Comparison of ENCODE assay signal across 9 mouse cellular contexts in the genomic region with DNA sequence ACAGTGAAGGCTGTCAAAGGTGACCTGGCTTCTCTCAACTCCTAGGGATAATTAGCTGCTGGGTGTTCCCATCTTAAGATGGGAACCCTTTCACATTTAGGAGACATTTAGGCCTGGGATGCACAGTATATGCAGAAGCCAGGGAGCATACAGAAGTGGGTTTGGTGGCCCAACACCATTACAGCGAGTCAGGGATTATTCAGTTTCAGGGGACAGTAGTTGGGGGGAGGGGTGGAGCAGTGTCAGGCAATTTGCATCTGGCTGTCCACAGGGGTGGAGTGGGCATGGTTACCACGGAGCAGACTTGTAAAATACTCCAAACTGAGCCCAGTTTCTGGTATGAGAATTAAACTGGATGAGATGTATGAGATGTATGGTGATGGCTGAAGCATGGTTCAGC. TPM values are rescaled to one million over a fixed set of nuclear protein-coding genes. Genes with fewer than 3 reads are reported as not detected.
DNase-seq lines count a peak whose midpoint lies in the region; ATAC-seq and TF ChIP-seq lines count a peak whose summit lies in the region.
"Had no signal": no experiment of that assay in that cellular context is flagged by ENCODE, and none has a peak within 500 bp of the region (broad histone marks: within the 10 kb centered on the region; RNA-seq: fewer than 3 reads in every experiment).

No protein-coding gene starts in this region.

- peaks cover 60% of the 10 kb centered on the region for H3K36me3 ChIP-seq in heart, embryonic 15.5 days
- H3K36me3 ChIP-seq in hindbrain, embryonic 12.5 days, result peaks cover 64% of the 10 kb centered on the region
- H3K36me3 ChIP-seq in midbrain, embryonic 11.5 days (ENCODE audit: control insufficient read depth, insufficient read depth, low read length), result peaks cover 22% of the 10 kb centered on the region

- H3K4me2 ChIP-seq in heart, embryonic 15.5 days, result peak overlapping the region; percentile 88
- H3K4me2 ChIP-seq in hindbrain, embryonic 12.5 days (replicated peaks), result peak overlapping the region; percentile 74
- H3K4me2 ChIP-seq in midbrain, embryonic 11.5 days, result no peak overlapping the region

- no peak for ATAC-seq in heart, embryonic 15.5 days (replicated peaks; ENCODE audit: insufficient number of reproducible peaks, insufficient read depth, low FRiP score, low read depth)
- ATAC-seq in hindbrain, embryonic 12.5 days (ENCODE audit: low FRiP score), result 0 out of 2 replicates have a peak, but pooled peaks have one; percentile 1
- no peak for ATAC-seq in midbrain, embryonic 11.5 days (ENCODE audit: low FRiP score)

- no peak overlapping the region for H3K27ac ChIP-seq in heart, embryonic 15.5 days
- H3K27ac ChIP-seq in bone marrow macrophage, adult 2 months (ENCODE audit: insufficient read depth, low read depth, low read length), result no peak overlapping the region
- H3K27ac ChIP-seq in hindbrain, embryonic 12.5 days, result peak overlapping the region; percentile 42; the same call in 1 of the 2 replicates
- H3K27ac ChIP-seq in midbrain, embryonic 11.5 days (ENCODE audit: low read depth, low read length), result no peak overlapping the region

- H3K4me1 ChIP-seq in heart, embryonic 15.5 days (replicated peaks), result peaks cover 16% of the 10 kb centered on the region
- peaks cover 14% of the 10 kb centered on the region for H3K4me1 ChIP-seq in bone marrow macrophage, adult 2 months (ENCODE audit: control insufficient read depth, insufficient read depth, low read length)
- H3K4me1 ChIP-seq in hindbrain, embryonic 12.5 days, result peaks cover 18% of the 10 kb centered on the region
- H3K4me1 ChIP-seq in midbrain, embryonic 11.5 days (ENCODE audit: control insufficient read depth, insufficient read depth, low read length), result peaks cover 6% of the 10 kb centered on the region

- H3K9ac ChIP-seq in heart, embryonic 15.5 days, result no peak overlapping the region
- H3K9ac ChIP-seq in hindbrain, embryonic 12.5 days, result no peak overlapping the region
- H3K9ac ChIP-seq in midbrain, embryonic 11.5 days (ENCODE audit: low read length), result no peak overlapping the region

- H3K9me3 ChIP-seq in heart, embryonic 15.5 days (replicated peaks), result no peaks in the 10 kb centered on the region
- no peaks in the 10 kb centered on the region for H3K9me3 ChIP-seq in hindbrain, embryonic 12.5 days (replicated peaks)
- no peaks in the 10 kb centered on the region for H3K9me3 ChIP-seq in midbrain, embryonic 11.5 days (ENCODE audit: control insufficient read depth, low read length)

- 70% methylated on average over 2 of the region's 2 CpGs for WGBS in heart, embryonic 15.5 days
- WGBS in hindbrain, embryonic 12.5 days, result 54% methylated on average over 2 of the region's 2 CpGs
- WGBS in midbrain, embryonic 11.5 days, result 65% methylated on average over 2 of the region's 2 CpGs

- TF ChIP-seq POLR2A in bone marrow macrophage, adult 2 months (IDR thresholded peaks at IDR 0.05; ENCODE audit: borderline replicate concordance, low read depth, low read length), result no peak

- no peak for TF ChIP-seq CTCF in bone marrow macrophage, adult 2 months (IDR thresholded peaks at IDR 0.05; ENCODE audit: low read depth, low read length)

- H3K4me3 ChIP-seq in heart, embryonic 15.5 days, result 0 out of 2 replicates have a peak overlapping the region, but pooled peaks have one; percentile 91
- H3K4me3 ChIP-seq in bone marrow macrophage, adult 2 months (ENCODE audit: insufficient read depth, low read length), result 0 out of 2 replicates have a peak overlapping the region, but pooled peaks have one; percentile 64
- H3K4me3 ChIP-seq in hindbrain, embryonic 12.5 days, result peak overlapping the region; percentile 62
- no peak overlapping the region for H3K4me3 ChIP-seq in midbrain, embryonic 11.5 days (ENCODE audit: low read depth, low read length)

- intact Hi-C loops in heart, postnatal 25 days (cut with DNase I), result no loop called here

- no peak for DNase-seq in heart, postnatal 25 days (ENCODE audit: low spot score)
- peak; percentile 73 for DNase-seq in midbrain, embryonic 11.5 days (ENCODE audit: low spot score, missing footprints)
- no peak for DNase-seq in adrenal gland, postnatal 10 days
- DNase-seq in frontal cortex, postnatal 25 days (ENCODE audit: low spot score in 2 of 2), result no peak
- no peak for DNase-seq in embryo, embryonic 10 days (ENCODE audit: low spot score)

- H3K27me3 ChIP-seq in heart, embryonic 15.5 days, result no peaks in the 10 kb centered on the region
- no peaks in the 10 kb centered on the region for H3K27me3 ChIP-seq in hindbrain, embryonic 12.5 days
- H3K27me3 ChIP-seq in midbrain, embryonic 11.5 days (ENCODE audit: control insufficient read depth, insufficient read depth, low read length), result no peaks in the 10 kb centered on the region
- H3K27me3 ChIP-seq: Patski had no signal

RNA-seq across cellular contexts. Expression of gene D10Jhu81e, which starts 0.9 kb away (rescaled TPM):
- 57.8 and 61.4 TPM in 2 replicates for polyA plus RNA-seq in heart, embryonic 15.5 days (2015; fragmentation: Nextera tagmentation; extraction: Ambion mirVana)
- 100 to 1,000 TPM; 500 to 510 TPM for total RNA-seq in heart, postnatal 25 days (2021)
- polyA plus RNA-seq in bone marrow macrophage, adult 2 months (2012; ENCODE audit: insufficient read depth, insufficient read length, missing spikeins), result 31.2 and 33.4 TPM in 2 replicates
- polyA plus RNA-seq in hindbrain, embryonic 12.5 days (2016; fragmentation: Nextera tagmentation; extraction: Ambion mirVana), result 20.1 and 24.4 TPM in 2 replicates
- polyA plus RNA-seq in midbrain, embryonic 11.5 days (2014; fragmentation: Nextera tagmentation; extraction: Ambion mirVana), result 18.4 and 20.9 TPM in 2 replicates
- 100 to 1,000 TPM; 253 to 281 TPM for total RNA-seq in adrenal gland, postnatal 10 days (2021)

RNA-seq across cellular contexts. Expression of gene Pwp2, which starts 14.5 kb away (rescaled TPM):
- polyA plus RNA-seq in heart, embryonic 15.5 days (2015; fragmentation: Nextera tagmentation; extraction: Ambion mirVana), result 9.1 and 14.1 TPM in 2 replicates
- 1 to 10 TPM; 8.4 to 9.3 TPM for total RNA-seq in heart, postnatal 25 days (2021)
- polyA plus RNA-seq in bone marrow macrophage, adult 2 months (2012; ENCODE audit: insufficient read depth, insufficient read length, missing spikeins), result 3.7 and 4.5 TPM in 2 replicates
- polyA plus RNA-seq in hindbrain, embryonic 12.5 days (2016; fragmentation: Nextera tagmentation; extraction: Ambion mirVana), result 20.9 and 21.2 TPM in 2 replicates
- 17.2 and 19.0 TPM in 2 replicates for polyA plus RNA-seq in midbrain, embryonic 11.5 days (2014; fragmentation: Nextera tagmentation; extraction: Ambion mirVana)
- 10 to 100 TPM; 13.2 to 14.9 TPM for total RNA-seq in adrenal gland, postnatal 10 days (2021)
